Mouse (Mus musculus): ENCODE data around the gene Klhl4.
A peak's percentile ranks its signal among the peaks of the same experiment; 100 is the strongest.

Klhl4 gene

GRCm38 (mm10) chrX:114473782-114474731 is at the start of gene Klhl4:
Klhl4 (plus strand) TSS chrX:114474333.
- H3K9me3 ChIP-seq (ENCODE audit: low read length): no peaks in the 10 kb centered on the region

GRCm38 (mm10) chrX:114484153-114484552 is 10.0 kb downstream of the Klhl4 start:
- Histone ChIP-seq H3K9me3 (ENCODE audit: low read length) (no peaks in the 10 kb centered on the region), H3K27me3 (ENCODE audit: insufficient read depth, low read length) (no peaks in the 10 kb centered on the region), H3K36me3 (ENCODE audit: insufficient read depth, low read length) (no peaks in the 10 kb centered on the region), H3K4me3 (replicated peaks; ENCODE audit: low read length) (no peak overlapping the region), H3K4me1 (replicated peaks; ENCODE audit: low read depth, low read length) (no peaks in the 10 kb centered on the region)
- TF ChIP-seq NANOG (IDR thresholded peaks at IDR 0.05; ENCODE audit: borderline replicate concordance, low read length): no peak
- TF ChIP-seq POU5F1 (IDR thresholded peaks at IDR 0.05; ENCODE audit: borderline replicate concordance, low read length): no peak
- no peak for TF ChIP-seq CTCF (conservative IDR thresholded peaks at IDR 0.05; ENCODE audit: low read length)

More at GRCm38 (mm10) chrX:114473782-114474731, at the start of gene Klhl4:
- no peaks in the 10 kb centered on the region for H3K4me1 ChIP-seq (replicated peaks; ENCODE audit: low read depth, low read length)
- TF ChIP-seq POU5F1 (IDR thresholded peaks at IDR 0.05; ENCODE audit: borderline replicate concordance, low read length) (no peak), CTCF (conservative IDR thresholded peaks at IDR 0.05; ENCODE audit: low read length) (no peak), NANOG (IDR thresholded peaks at IDR 0.05; ENCODE audit: borderline replicate concordance, low read length) (no peak)
- H3K4me3 ChIP-seq (replicated peaks; ENCODE audit: low read length): no peak within 1 kb of the TSS
- H3K27me3 ChIP-seq (ENCODE audit: insufficient read depth, low read length): no peaks in the 10 kb centered on the region
- H3K36me3 ChIP-seq (ENCODE audit: insufficient read depth, low read length): no peaks in the 10 kb centered on the region

- H3K9me3 ChIP-seq (ENCODE audit: low read length): no peaks in the 10 kb centered on the region
- H3K4me1 ChIP-seq (replicated peaks; ENCODE audit: low read depth, low read length): no peaks in the 10 kb centered on the region
- TF ChIP-seq CTCF (conservative IDR thresholded peaks at IDR 0.05; ENCODE audit: low read length) (no peak), NANOG (IDR thresholded peaks at IDR 0.05; ENCODE audit: borderline replicate concordance, low read length) (no peak)
- no peaks in the 10 kb centered on the region for H3K36me3 ChIP-seq (ENCODE audit: insufficient read depth, low read length)
- no peaks in the 10 kb centered on the region for H3K27me3 ChIP-seq (ENCODE audit: insufficient read depth, low read length)
- no peak overlapping the region for H3K4me3 ChIP-seq (replicated peaks; ENCODE audit: low read length)
Measured at GRCm38 (mm10) chrX:114486691-114487090, 12.6 kb downstream of the Klhl4 start.

- Histone ChIP-seq H3K27me3 (ENCODE audit: insufficient read depth, low read length) (no peaks in the 10 kb centered on the region), H3K9me3 (ENCODE audit: low read length) (no peaks in the 10 kb centered on the region), H3K4me1 (replicated peaks; ENCODE audit: low read depth, low read length) (no peaks in the 10 kb centered on the region), H3K4me3 (replicated peaks; ENCODE audit: low read length) (no peak overlapping the region), H3K36me3 (ENCODE audit: insufficient read depth, low read length) (no peaks in the 10 kb centered on the region)
- TF ChIP-seq CTCF (conservative IDR thresholded peaks at IDR 0.05; ENCODE audit: low read length) (peak; percentile 25), NANOG (IDR thresholded peaks at IDR 0.05; ENCODE audit: borderline replicate concordance, low read length) (no peak)
Measured at GRCm38 (mm10) chrX:114558141-114558540, 84.0 kb downstream of the Klhl4 start.

- no peak overlapping the region for H3K4me3 ChIP-seq (replicated peaks; ENCODE audit: low read length)
- H3K4me1 ChIP-seq (replicated peaks; ENCODE audit: low read depth, low read length): no peaks in the 10 kb centered on the region
- H3K27me3 ChIP-seq (ENCODE audit: insufficient read depth, low read length): no peaks in the 10 kb centered on the region
- TF ChIP-seq POU5F1 (IDR thresholded peaks at IDR 0.05; ENCODE audit: borderline replicate concordance, low read length): no peak
- TF ChIP-seq CTCF (conservative IDR thresholded peaks at IDR 0.05; ENCODE audit: low read length): no peak
- no peak for TF ChIP-seq NANOG (IDR thresholded peaks at IDR 0.05; ENCODE audit: borderline replicate concordance, low read length)
- no peaks in the 10 kb centered on the region for H3K9me3 ChIP-seq (ENCODE audit: low read length)
- H3K36me3 ChIP-seq (ENCODE audit: insufficient read depth, low read length): no peaks in the 10 kb centered on the region
Measured at GRCm38 (mm10) chrX:114582311-114582710, 108.2 kb downstream of the Klhl4 start.
